Mouse (Mus musculus) frontal cortex, postnatal 36 days (tissue): Measurements from ENCODE around the gene Clec4f.
A peak's percentile ranks its signal among the peaks of the same experiment; 100 is the strongest.
"Not testable (repeated sequence)": the region's sequence is repeated elsewhere in the genome, so short reads cannot be mapped to it uniquely, and the experiment has no call there.

Experiments
- DNase-seq, 2 experiments: peaks; one replicate each; pipeline ENCODE4 v3.0.0; 2022; ENCODE audit warnings: low spot score in 2 of 2

Gene Clec4f

GRCm38 (mm10) chr6:83656087-83656486 is at the start of gene Clec4f:
Gene Clec4f, minus strand, starts transcription at chr6:83656187.
- no peak for DNase-seq

- no peak for DNase-seq
Measured at GRCm38 (mm10) chr6:83704701-83705100, 48.7 kb upstream of the Clec4f start.

GRCm38 (mm10) chr6:83704294-83704693 is 48.3 kb upstream of the Clec4f start:
- DNase-seq = no peak

GRCm38 (mm10) chr6:83703722-83704078 is 47.7 kb upstream of the Clec4f start:
- no peak for DNase-seq

GRCm38 (mm10) chr6:83703000-83703721 is 47.2 kb upstream of the Clec4f start:
- DNase-seq = no peak

- no peak for DNase-seq
Measured at GRCm38 (mm10) chr6:83702146-83702999, 46.4 kb upstream of the Clec4f start.

- DNase-seq = no peak
Measured at GRCm38 (mm10) chr6:83701001-83701400, 45.0 kb upstream of the Clec4f start.

- DNase-seq = no peak
Measured at GRCm38 (mm10) chr6:83699971-83700370, 44.0 kb upstream of the Clec4f start.

- DNase-seq = no peak
Measured at GRCm38 (mm10) chr6:83697932-83698331, 41.9 kb upstream of the Clec4f start.

GRCm38 (mm10) chr6:83696684-83697083 is 40.7 kb upstream of the Clec4f start:
- DNase-seq = no peak

GRCm38 (mm10) chr6:83695731-83696130 is 39.7 kb upstream of the Clec4f start:
- DNase-seq = no peak

GRCm38 (mm10) chr6:83693835-83694234 is 37.8 kb upstream of the Clec4f start:
- DNase-seq = no peak

GRCm38 (mm10) chr6:83692962-83693361 is 37.0 kb upstream of the Clec4f start:
- no peak for DNase-seq

- DNase-seq = no peak
Measured at GRCm38 (mm10) chr6:83690936-83691335, 34.9 kb upstream of the Clec4f start.

- no peak for DNase-seq
Measured at GRCm38 (mm10) chr6:83690277-83690676, 34.3 kb upstream of the Clec4f start.

GRCm38 (mm10) chr6:83689374-83689773 is 33.4 kb upstream of the Clec4f start:
- no peak for DNase-seq

- no peak for DNase-seq
Measured at GRCm38 (mm10) chr6:83677757-83678156, 21.8 kb upstream of the Clec4f start, which contains the start of gene Cd207. Gene Cd207, minus strand, starts transcription at chr6:83677857.

GRCm38 (mm10) chr6:83673395-83673794 is 17.4 kb upstream of the Clec4f start:
- peak; percentile 81 to 82 for DNase-seq

GRCm38 (mm10) chr6:83665009-83665408 is 9.0 kb upstream of the Clec4f start:
- no peak for DNase-seq

GRCm38 (mm10) chr6:83660821-83661220 is 4.8 kb upstream of the Clec4f start:
- no peak for DNase-seq

GRCm38 (mm10) chr6:83646715-83647114 is 9.3 kb downstream of the Clec4f start:
- no peak for DNase-seq

GRCm38 (mm10) chr6:83635329-83635728 is 20.7 kb downstream of the Clec4f start:
- DNase-seq = no peak

- DNase-seq = not testable (repeated sequence)
Measured at GRCm38 (mm10) chr6:83634631-83635030, 21.4 kb downstream of the Clec4f start.
